19 mouse cellular contexts compared by ENCODE assay signal in the genomic region with DNA sequence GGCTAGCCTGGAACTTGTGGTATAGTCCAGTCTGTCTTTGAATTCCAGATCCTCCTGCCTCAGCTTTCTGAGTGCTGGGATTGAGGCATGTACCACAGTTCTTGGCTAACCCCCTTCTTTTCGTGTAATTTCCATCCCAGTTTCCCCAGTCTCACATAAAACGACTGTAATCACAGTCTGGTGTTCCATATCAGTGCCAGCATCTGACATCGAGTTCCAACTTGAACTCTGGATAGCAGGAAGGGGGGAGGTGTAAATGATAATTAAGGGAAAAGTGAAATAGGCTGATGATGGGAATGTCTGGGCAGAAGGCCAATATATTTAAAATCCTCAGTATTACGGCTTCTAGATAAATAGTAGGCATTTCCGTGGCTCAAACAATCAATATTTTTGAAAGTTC. TPM values are rescaled to one million over a fixed set of nuclear protein-coding genes. Genes with fewer than 3 reads are reported as not detected.
DNase-seq lines count a peak whose midpoint lies in the region; ATAC-seq and TF ChIP-seq lines count a peak whose summit lies in the region.
"Had no signal": no experiment of that assay in that cellular context is flagged by ENCODE, and none has a peak within 500 bp of the region (broad histone marks: within the 10 kb centered on the region; RNA-seq: fewer than 3 reads in every experiment).

No protein-coding gene starts in this region.

- H3K4me1 ChIP-seq in forebrain, embryonic 14.5 days (ENCODE audit: control insufficient read depth, insufficient read depth, low read length), result no peaks in the 10 kb centered on the region
- no peaks in the 10 kb centered on the region for H3K4me1 ChIP-seq in forebrain, embryonic 12.5 days
- no peaks in the 10 kb centered on the region for H3K4me1 ChIP-seq in limb, embryonic 14.5 days (ENCODE audit: control insufficient read depth, insufficient read depth, low read length)
- H3K4me1 ChIP-seq in limb, embryonic 10.5 days, result no peaks in the 10 kb centered on the region
- H3K4me1 ChIP-seq: embryonic facial prominence, embryonic 13.5 days had no signal

- no peak overlapping the region for H3K27ac ChIP-seq in forebrain, embryonic 14.5 days (ENCODE audit: low read depth, low read length)
- H3K27ac ChIP-seq in forebrain, embryonic 12.5 days, result no peak overlapping the region
- H3K27ac ChIP-seq in limb, embryonic 14.5 days (replicated peaks; ENCODE audit: low read depth, low read length), result no peak overlapping the region
- no peak overlapping the region for H3K27ac ChIP-seq in limb, embryonic 10.5 days
- H3K27ac ChIP-seq: embryonic facial prominence, embryonic 13.5 days had no signal

- 49% methylated on average over 5 of the region's 5 CpGs for WGBS in forebrain, embryonic 14.5 days
- WGBS in forebrain, embryonic 12.5 days, result 84% methylated on average over 5 of the region's 5 CpGs
- WGBS in limb, embryonic 14.5 days, result 40% methylated on average over 5 of the region's 5 CpGs
- 82% methylated on average over 5 of the region's 5 CpGs for WGBS in limb, embryonic 10.5 days

- no peak for TF ChIP-seq POLR2A in limb, embryonic 14.5 days (IDR thresholded peaks at IDR 0.05; ENCODE audit: borderline replicate concordance, extremely low read depth, insufficient read depth, insufficient read length)

- 0 out of 2 replicates have a peak, but pooled peaks have one; percentile 37 for ATAC-seq in forebrain, embryonic 14.5 days
- no peak for ATAC-seq in forebrain, embryonic 12.5 days (ENCODE audit: low FRiP score)
- no peak for ATAC-seq in limb, embryonic 14.5 days (ENCODE audit: low FRiP score, low read depth)
- ATAC-seq: forebrain, postnatal 0 days had no signal

- H3K9me3 ChIP-seq in forebrain, embryonic 14.5 days (replicated peaks; ENCODE audit: control insufficient read depth, low read length), result no peaks in the 10 kb centered on the region
- no peaks in the 10 kb centered on the region for H3K9me3 ChIP-seq in forebrain, embryonic 12.5 days
- no peaks in the 10 kb centered on the region for H3K9me3 ChIP-seq in limb, embryonic 14.5 days (ENCODE audit: control insufficient read depth, low read length)
- no peaks in the 10 kb centered on the region for H3K9me3 ChIP-seq in limb, embryonic 10.5 days (replicated peaks)
- H3K9me3 ChIP-seq: embryonic facial prominence, embryonic 13.5 days had no signal

- H3K9ac ChIP-seq in forebrain, embryonic 14.5 days (ENCODE audit: low read length), result no peak overlapping the region
- no peak overlapping the region for H3K9ac ChIP-seq in forebrain, embryonic 12.5 days
- H3K9ac ChIP-seq in limb, embryonic 14.5 days (ENCODE audit: low read depth, low read length, severe bottlenecking), result no peak overlapping the region
- H3K9ac ChIP-seq: embryonic facial prominence, embryonic 13.5 days; forebrain, postnatal 0 days had no signal

- no peak overlapping the region for H3K4me3 ChIP-seq in forebrain, embryonic 14.5 days (ENCODE audit: low read depth, low read length)
- no peak overlapping the region for H3K4me3 ChIP-seq in forebrain, embryonic 12.5 days (replicated peaks)
- H3K4me3 ChIP-seq in limb, embryonic 14.5 days (replicated peaks; ENCODE audit: low read length), result no peak overlapping the region
- H3K4me3 ChIP-seq in limb, embryonic 10.5 days, result no peak overlapping the region
- H3K4me3 ChIP-seq: embryonic facial prominence, embryonic 13.5 days had no signal

- no peak overlapping the region for H3K4me2 ChIP-seq in forebrain, embryonic 14.5 days (ENCODE audit: low read length)
- no peak overlapping the region for H3K4me2 ChIP-seq in forebrain, embryonic 12.5 days
- H3K4me2 ChIP-seq in limb, embryonic 14.5 days (replicated peaks; ENCODE audit: low read depth, low read length, severe bottlenecking), result no peak overlapping the region
- H3K4me2 ChIP-seq: embryonic facial prominence, embryonic 13.5 days had no signal

- H3K27me3 ChIP-seq in forebrain, embryonic 14.5 days (replicated peaks; ENCODE audit: control insufficient read depth, insufficient read depth, low read length), result no peaks in the 10 kb centered on the region
- H3K27me3 ChIP-seq in forebrain, embryonic 12.5 days, result no peaks in the 10 kb centered on the region
- H3K27me3 ChIP-seq in limb, embryonic 14.5 days (ENCODE audit: control insufficient read depth, insufficient read depth, low read length), result no peaks in the 10 kb centered on the region
- no peaks in the 10 kb centered on the region for H3K27me3 ChIP-seq in limb, embryonic 10.5 days (ENCODE audit: low read depth, poor library complexity, severe bottlenecking)
- H3K27me3 ChIP-seq: embryonic facial prominence, embryonic 13.5 days had no signal

- H3K36me3 ChIP-seq in forebrain, embryonic 14.5 days (ENCODE audit: control insufficient read depth, insufficient read depth, low read length), result no peaks in the 10 kb centered on the region
- no peaks in the 10 kb centered on the region for H3K36me3 ChIP-seq in forebrain, embryonic 12.5 days (replicated peaks)
- no peaks in the 10 kb centered on the region for H3K36me3 ChIP-seq in limb, embryonic 14.5 days (ENCODE audit: control insufficient read depth, insufficient read depth, low read length)
- no peaks in the 10 kb centered on the region for H3K36me3 ChIP-seq in limb, embryonic 10.5 days
- H3K36me3 ChIP-seq: embryonic facial prominence, embryonic 13.5 days had no signal

- DNase-seq in forebrain, embryonic 14.5 days (ENCODE audit: low spot score), result peak; percentile 73
- DNase-seq in limb, embryonic 14.5 days (ENCODE audit: low spot score), result peak; percentile 16
- DNase-seq in limb, embryonic 10.5 days (ENCODE audit: low spot score), result no peak
- DNase-seq in ovary, postnatal 14 days (ENCODE audit: low spot score), result no peak
- DNase-seq: adrenal gland, adult 2 months; adrenal gland, postnatal 10 days; adrenal gland, postnatal 25 days; cerebellum, adult 11-12 months; cerebellum, adult 2 months; cerebellum, adult 9-10 months; cerebellum, postnatal 10 days; cerebellum, postnatal 25 days; forebrain, postnatal 0 days had no signal

RNA-seq across cellular contexts. Expression of a gene that starts 19.0 kb away (rescaled TPM):
- not detected in 2 replicates for polyA plus RNA-seq in forebrain, embryonic 14.5 days (2014; fragmentation: Nextera tagmentation; extraction: Ambion mirVana)
- polyA plus RNA-seq in forebrain, embryonic 12.5 days (2016; fragmentation: Nextera tagmentation; extraction: Ambion mirVana), result not detected in 2 replicates
- 0.80 and 1.1 TPM in 2 replicates for polyA plus RNA-seq in limb, embryonic 14.5 days (2012; rRNA removed)
- polyA plus RNA-seq in limb, embryonic 14.5 days (2014; fragmentation: Nextera tagmentation; extraction: Ambion mirVana), result 0.55 and 1.8 TPM in 2 replicates
- not detected in 2 replicates for polyA plus RNA-seq in limb, embryonic 10.5 days (2016; fragmentation: Nextera tagmentation; extraction: Ambion mirVana)
- polyA plus RNA-seq: C2C12; cerebellum, adult 2 months; cortical plate, adult 2 months; embryonic facial prominence, embryonic 11.5 days; forebrain, embryonic 11.5 days; forebrain, postnatal 0 days had no signal

RNA-seq across cellular contexts. Expression of a gene that starts 46.6 kb away (rescaled TPM):
- polyA plus RNA-seq in forebrain, embryonic 14.5 days (2014; fragmentation: Nextera tagmentation; extraction: Ambion mirVana), result not detected in 2 replicates
- not detected in 2 replicates for polyA plus RNA-seq in forebrain, embryonic 12.5 days (2016; fragmentation: Nextera tagmentation; extraction: Ambion mirVana)
- not detected in 2 replicates for polyA plus RNA-seq in limb, embryonic 14.5 days (2012; rRNA removed)
- polyA plus RNA-seq in limb, embryonic 14.5 days (2014; fragmentation: Nextera tagmentation; extraction: Ambion mirVana), result 0.23 TPM in 1 of 2 replicates, not detected in the other
- 0.23 and 0.28 TPM in 2 replicates for polyA plus RNA-seq in limb, embryonic 10.5 days (2016; fragmentation: Nextera tagmentation; extraction: Ambion mirVana)
- polyA plus RNA-seq: adrenal gland, adult 2 months; C2C12; cerebellum, adult 2 months; cortical plate, adult 2 months; embryonic facial prominence, embryonic 11.5 days; forebrain, embryonic 11.5 days; forebrain, postnatal 0 days had no signal

Comparison
In these comparisons a context has a peak if more than half of its experiments do, and no peak if none do; other contexts are left out.
1. DNase-seq: peak in forebrain, embryonic 14.5 days (single experiment) and limb, embryonic 14.5 days (single experiment); none in limb, embryonic 10.5 days (single experiment) and ovary, postnatal 14 days (single experiment).